Mouse (Mus musculus): ENCODE data around the gene Apoa1. TPM values are rescaled to one million over a fixed set of nuclear protein-coding genes. Genes with fewer than 3 reads are reported as not detected.

The Apoa1 gene
- polyA plus RNA-seq, 1 experiment from 2014 or later, result 2.3 TPM

- no peak for ATAC-seq (ENCODE audit: insufficient number of reproducible peaks, insufficient read depth, low FRiP score, low TSS enrichment)
Observed at GRCm38 (mm10) chr9:46235649-46236048, 7.3 kb downstream of the Apoa1 start.

GRCm38 (mm10) chr9:46238850-46239249 lies 10.5 kb downstream of the Apoa1 start:
- 85% methylated on average over 7 of the region's 7 CpGs for WGBS
- H3K4me3 ChIP-seq, result no peak overlapping the region
- no peaks in the 10 kb centered on the region for H3K27me3 ChIP-seq
- no peak overlapping the region for H3K4me2 ChIP-seq (replicated peaks)
- no peaks in the 10 kb centered on the region for H3K4me1 ChIP-seq
- H3K36me3 ChIP-seq, result no peaks in the 10 kb centered on the region
- no peak overlapping the region for H3K9ac ChIP-seq
- no peak for ATAC-seq (ENCODE audit: insufficient number of reproducible peaks, insufficient read depth, low FRiP score, low TSS enrichment)
- no peak overlapping the region for H3K27ac ChIP-seq
- H3K9me3 ChIP-seq, result no peaks in the 10 kb centered on the region

More at GRCm38 (mm10) chr9:46235649-46236048, 7.3 kb downstream of the Apoa1 start:
- Histone ChIP-seq H3K27me3 (no peaks in the 10 kb centered on the region), H3K36me3 (no peaks in the 10 kb centered on the region), H3K4me2 (replicated peaks) (no peak overlapping the region), H3K9ac (no peak overlapping the region), H3K4me1 (peaks cover 3% of the 10 kb centered on the region; the same call in 1 of the 2 replicates), H3K27ac (no peak overlapping the region), H3K9me3 (no peaks in the 10 kb centered on the region), H3K4me3 (no peak overlapping the region)
- 47% methylated on average over 4 of the region's 4 CpGs for WGBS

GRCm38 (mm10) chr9:46240526-46241153 lies 12.3 kb downstream of the Apoa1 start, which contains the start of gene Apoa4:
Gene Apoa4, plus strand, starts transcription at chr9:46240696.
- no peak within 1 kb of the TSS for H3K27ac ChIP-seq
- 63% methylated on average over 7 of the region's 7 CpGs for WGBS

GRCm38 (mm10) chr9:46241818-46242217 lies 13.4 kb downstream of the Apoa1 start:
- Histone ChIP-seq H3K9ac (no peak overlapping the region), H3K9me3 (no peaks in the 10 kb centered on the region), H3K4me3 (no peak overlapping the region), H3K4me1 (no peaks in the 10 kb centered on the region), H3K27me3 (no peaks in the 10 kb centered on the region), H3K27ac (no peak overlapping the region), H3K36me3 (no peaks in the 10 kb centered on the region), H3K4me2 (replicated peaks) (no peak overlapping the region)
- 78% methylated on average over 2 of the region's 2 CpGs for WGBS
- no peak for ATAC-seq (ENCODE audit: insufficient number of reproducible peaks, insufficient read depth, low FRiP score, low TSS enrichment)

More at GRCm38 (mm10) chr9:46240526-46241153, 12.3 kb downstream of the Apoa1 start, which contains the start of gene Apoa4:
- H3K9ac ChIP-seq, result no peak within 1 kb of the TSS
- no peaks in the 10 kb centered on the region for H3K9me3 ChIP-seq
- no peaks in the 10 kb centered on the region for H3K27me3 ChIP-seq
- no peak within 1 kb of the TSS for H3K4me2 ChIP-seq (replicated peaks)
- no peaks in the 10 kb centered on the region for H3K36me3 ChIP-seq
- H3K4me3 ChIP-seq, result no peak within 1 kb of the TSS
- H3K4me1 ChIP-seq, result no peaks in the 10 kb centered on the region
- ATAC-seq (ENCODE audit: insufficient number of reproducible peaks, insufficient read depth, low FRiP score, low TSS enrichment), result no peak

- ATAC-seq (ENCODE audit: insufficient number of reproducible peaks, insufficient read depth, low FRiP score, low TSS enrichment), result no peak
Observed at GRCm38 (mm10) chr9:46243122-46243521, 14.7 kb downstream of the Apoa1 start.

GRCm38 (mm10) chr9:46243584-46243983 lies 15.2 kb downstream of the Apoa1 start:
- Histone ChIP-seq H3K27ac (no peak overlapping the region), H3K4me1 (no peaks in the 10 kb centered on the region), H3K4me3 (no peak overlapping the region), H3K27me3 (no peaks in the 10 kb centered on the region), H3K9me3 (no peaks in the 10 kb centered on the region), H3K9ac (no peak overlapping the region), H3K36me3 (no peaks in the 10 kb centered on the region), H3K4me2 (replicated peaks) (no peak overlapping the region)
- WGBS, result 45% methylated on average over 8 of the region's 8 CpGs
- ATAC-seq (ENCODE audit: insufficient number of reproducible peaks, insufficient read depth, low FRiP score, low TSS enrichment), result no peak

More at GRCm38 (mm10) chr9:46243122-46243521, 14.7 kb downstream of the Apoa1 start:
- no peak overlapping the region for H3K9ac ChIP-seq
- H3K27me3 ChIP-seq, result no peaks in the 10 kb centered on the region
- H3K9me3 ChIP-seq, result no peaks in the 10 kb centered on the region
- WGBS, result 55% methylated on average over 4 of the region's 4 CpGs
- H3K27ac ChIP-seq, result no peak overlapping the region
- H3K4me2 ChIP-seq (replicated peaks), result no peak overlapping the region
- no peaks in the 10 kb centered on the region for H3K4me1 ChIP-seq
- no peaks in the 10 kb centered on the region for H3K36me3 ChIP-seq
- H3K4me3 ChIP-seq, result no peak overlapping the region

- no peak overlapping the region for H3K9ac ChIP-seq
- no peak overlapping the region for H3K4me2 ChIP-seq (replicated peaks)
- H3K36me3 ChIP-seq, result no peaks in the 10 kb centered on the region
- H3K27ac ChIP-seq, result no peak overlapping the region
- no peaks in the 10 kb centered on the region for H3K4me1 ChIP-seq
- no peak for ATAC-seq (ENCODE audit: insufficient number of reproducible peaks, insufficient read depth, low FRiP score, low TSS enrichment)
- H3K27me3 ChIP-seq, result no peaks in the 10 kb centered on the region
- WGBS, result 25% methylated on average over 11 of the region's 11 CpGs
- H3K9me3 ChIP-seq, result no peaks in the 10 kb centered on the region
- no peak overlapping the region for H3K4me3 ChIP-seq
Observed at GRCm38 (mm10) chr9:46246752-46247324, 18.5 kb downstream of the Apoa1 start.

- H3K27me3 ChIP-seq, result peaks cover 4% of the 10 kb centered on the region; the same call in 1 of the 2 replicates
- H3K36me3 ChIP-seq, result no peaks in the 10 kb centered on the region
- H3K4me1 ChIP-seq, result no peaks in the 10 kb centered on the region
- H3K4me3 ChIP-seq, result no peak overlapping the region
- ATAC-seq (ENCODE audit: insufficient number of reproducible peaks, insufficient read depth, low FRiP score, low TSS enrichment), result no peak
- WGBS, result 82% methylated on average over 7 of the region's 7 CpGs
- H3K9ac ChIP-seq, result no peak overlapping the region
- no peak overlapping the region for H3K27ac ChIP-seq
- H3K9me3 ChIP-seq, result no peaks in the 10 kb centered on the region
- H3K4me2 ChIP-seq (replicated peaks), result no peak overlapping the region
Observed at GRCm38 (mm10) chr9:46256177-46256576, 27.8 kb downstream of the Apoa1 start.

- H3K9me3 ChIP-seq, result no peaks in the 10 kb centered on the region
- no peak overlapping the region for H3K4me3 ChIP-seq
- H3K27me3 ChIP-seq, result peaks cover 4% of the 10 kb centered on the region; the same call in 1 of the 2 replicates
- WGBS, result 88% methylated on average over 10 of the region's 10 CpGs
- no peak for ATAC-seq (ENCODE audit: insufficient number of reproducible peaks, insufficient read depth, low FRiP score, low TSS enrichment)
- no peaks in the 10 kb centered on the region for H3K36me3 ChIP-seq
- no peak overlapping the region for H3K27ac ChIP-seq
- no peaks in the 10 kb centered on the region for H3K4me1 ChIP-seq
- no peak overlapping the region for H3K9ac ChIP-seq
- H3K4me2 ChIP-seq (replicated peaks), result no peak overlapping the region
Observed at GRCm38 (mm10) chr9:46256658-46257385, 28.4 kb downstream of the Apoa1 start.

GRCm38 (mm10) chr9:46257546-46257945 lies 29.2 kb downstream of the Apoa1 start:
- no peak for ATAC-seq (ENCODE audit: insufficient number of reproducible peaks, insufficient read depth, low FRiP score, low TSS enrichment)
- Histone ChIP-seq H3K36me3 (no peaks in the 10 kb centered on the region), H3K27ac (no peak overlapping the region), H3K9me3 (no peaks in the 10 kb centered on the region), H3K9ac (no peak overlapping the region), H3K4me3 (no peak overlapping the region), H3K27me3 (peaks cover 4% of the 10 kb centered on the region; the same call in 1 of the 2 replicates), H3K4me1 (no peaks in the 10 kb centered on the region), H3K4me2 (replicated peaks) (no peak overlapping the region)
- 87% methylated on average over 3 of the region's 3 CpGs for WGBS

GRCm38 (mm10) chr9:46259111-46259510 lies 30.7 kb downstream of the Apoa1 start:
- no peak for ATAC-seq (ENCODE audit: insufficient number of reproducible peaks, insufficient read depth, low FRiP score, low TSS enrichment)
- Histone ChIP-seq H3K4me2 (replicated peaks) (no peak overlapping the region), H3K27me3 (peaks cover 4% of the 10 kb centered on the region; the same call in 1 of the 2 replicates), H3K9ac (no peak overlapping the region), H3K4me1 (no peaks in the 10 kb centered on the region), H3K4me3 (no peak overlapping the region), H3K27ac (no peak overlapping the region), H3K9me3 (no peaks in the 10 kb centered on the region), H3K36me3 (no peaks in the 10 kb centered on the region)
- WGBS, result 92% methylated on average over 6 of the region's 6 CpGs

- ATAC-seq (ENCODE audit: insufficient number of reproducible peaks, insufficient read depth, low FRiP score, low TSS enrichment), result no peak
- Histone ChIP-seq H3K27ac (no peak overlapping the region), H3K4me2 (replicated peaks) (no peak overlapping the region), H3K36me3 (no peaks in the 10 kb centered on the region), H3K27me3 (peaks cover under 1% of the 10 kb centered on the region; the same call in 1 of the 2 replicates), H3K9ac (no peak overlapping the region), H3K4me1 (no peaks in the 10 kb centered on the region), H3K9me3 (no peaks in the 10 kb centered on the region), H3K4me3 (no peak overlapping the region)
- WGBS, result 92% methylated on average over 7 of the region's 7 CpGs
Observed at GRCm38 (mm10) chr9:46261131-46261530, 32.8 kb downstream of the Apoa1 start.
